Mouse (Mus musculus) E14TG2a.4 (cell line): ENCODE data around the gene Ripply3.

Experiments
- H3K27me3 ChIP-seq: 2 replicates; pipeline ENCODE4 v1.6.1; 2014; ENCODE audit warnings: low read length, control low read depth; ENCODE audit not compliant: insufficient read depth
- H3K36me3 ChIP-seq: 2 replicates; pipeline ENCODE4 v1.6.1; 2014; ENCODE audit warnings: low read length, control low read depth; ENCODE audit not compliant: insufficient read depth
- H3K4me1 ChIP-seq: replicated peaks from 2 replicates; pipeline ENCODE4 v1.6.1; 2014; ENCODE audit warnings: low read depth, low read length, control low read depth
- H3K4me3 ChIP-seq: replicated peaks from 2 replicates; pipeline ENCODE4 v1.5.1; 2014; ENCODE audit warnings: mild to moderate bottlenecking, low read length
- H3K9me3 ChIP-seq: 2 replicates; pipeline ENCODE4 v1.6.1; 2014; ENCODE audit warnings: low read length, control low read depth
- CTCF ChIP-seq: conservative IDR thresholded peaks from 2 replicates; pipeline ENCODE4 v1.5.1; 2014; ENCODE audit warnings: low read length
- NANOG ChIP-seq: IDR thresholded peaks from 2 replicates; pipeline ENCODE4 v1.6.1; 2014; ENCODE audit warnings: borderline replicate concordance, low read length, mixed read lengths
- POU5F1 ChIP-seq: IDR thresholded peaks from 2 replicates; pipeline ENCODE4 v1.6.1; 2014; ENCODE audit warnings: low read length, borderline replicate concordance

The Ripply3 gene

GRCm38 (mm10) chr16:94311416-94311815 lies 16.8 kb upstream of the Ripply3 start:
- H3K9me3 ChIP-seq, result no peaks in the 10 kb centered on the region
- H3K27me3 ChIP-seq, result no peaks in the 10 kb centered on the region
- no peak overlapping the region for H3K4me3 ChIP-seq
- peaks cover 27% of the 10 kb centered on the region for H3K4me1 ChIP-seq
- TF ChIP-seq CTCF (no peak), POU5F1 (no peak), NANOG (no peak)
- no peaks in the 10 kb centered on the region for H3K36me3 ChIP-seq

- Histone ChIP-seq H3K9me3 (no peaks in the 10 kb centered on the region), H3K4me3 (peak overlapping the region; percentile 89; the same call in 1 of the 2 replicates), H3K27me3 (peaks cover 4% of the 10 kb centered on the region; the same call in 1 of the 2 replicates), H3K36me3 (no peaks in the 10 kb centered on the region), H3K4me1 (peaks cover 31% of the 10 kb centered on the region)
- TF ChIP-seq CTCF (no peak), NANOG (no peak), POU5F1 (no peak)
Measured at GRCm38 (mm10) chr16:94311931-94312330, 16.3 kb upstream of the Ripply3 start.

GRCm38 (mm10) chr16:94312663-94313228 lies 15.5 kb upstream of the Ripply3 start:
- H3K27me3 ChIP-seq, result peaks cover 4% of the 10 kb centered on the region
- no peaks in the 10 kb centered on the region for H3K36me3 ChIP-seq
- peaks cover 31% of the 10 kb centered on the region for H3K4me1 ChIP-seq
- H3K9me3 ChIP-seq, result no peaks in the 10 kb centered on the region
- peak overlapping the region; percentile 89 for H3K4me3 ChIP-seq
- TF ChIP-seq NANOG (no peak), CTCF (no peak; the same call in 1 of the 2 replicates)

- Histone ChIP-seq H3K4me1 (peaks cover 31% of the 10 kb centered on the region), H3K27me3 (peaks cover 4% of the 10 kb centered on the region), H3K9me3 (no peaks in the 10 kb centered on the region), H3K4me3 (peak within 1 kb of the TSS; percentile 89), H3K36me3 (no peaks in the 10 kb centered on the region)
- TF ChIP-seq NANOG, result no peak
- TF ChIP-seq CTCF, result no peak
- TF ChIP-seq POU5F1, result no peak
Measured at GRCm38 (mm10) chr16:94313229-94314030, 14.8 kb upstream of the Ripply3 start, which contains the start of gene Hlcs. TSS of gene Hlcs (minus strand) at chr16:94313571.

- Histone ChIP-seq H3K36me3 (no peaks in the 10 kb centered on the region), H3K4me3 (no peak overlapping the region), H3K9me3 (no peaks in the 10 kb centered on the region), H3K4me1 (peaks cover 31% of the 10 kb centered on the region), H3K27me3 (peaks cover 4% of the 10 kb centered on the region)
- TF ChIP-seq CTCF (no peak), POU5F1 (no peak), NANOG (no peak)
Measured at GRCm38 (mm10) chr16:94314626-94315025, 13.6 kb upstream of the Ripply3 start.

- Histone ChIP-seq H3K36me3 (no peaks in the 10 kb centered on the region), H3K27me3 (peaks cover 4% of the 10 kb centered on the region), H3K4me1 (peaks cover 31% of the 10 kb centered on the region), H3K9me3 (no peaks in the 10 kb centered on the region), H3K4me3 (no peak overlapping the region)
- TF ChIP-seq NANOG (no peak), POU5F1 (no peak), CTCF (no peak)
Measured at GRCm38 (mm10) chr16:94315215-94315614, 13.0 kb upstream of the Ripply3 start.

- TF ChIP-seq POU5F1 (no peak), NANOG (no peak), CTCF (no peak)
- H3K36me3 ChIP-seq, result no peaks in the 10 kb centered on the region
- H3K9me3 ChIP-seq, result no peaks in the 10 kb centered on the region
- H3K4me1 ChIP-seq, result peaks cover 15% of the 10 kb centered on the region
- no peak overlapping the region for H3K4me3 ChIP-seq
- peaks cover 4% of the 10 kb centered on the region for H3K27me3 ChIP-seq
Measured at GRCm38 (mm10) chr16:94317752-94318151, 10.5 kb upstream of the Ripply3 start.

- Histone ChIP-seq H3K4me1 (peaks cover 17% of the 10 kb centered on the region), H3K9me3 (no peaks in the 10 kb centered on the region), H3K36me3 (no peaks in the 10 kb centered on the region), H3K27me3 (peaks cover 7% of the 10 kb centered on the region), H3K4me3 (no peak overlapping the region)
- TF ChIP-seq CTCF (no peak), NANOG (no peak), POU5F1 (no peak)
Measured at GRCm38 (mm10) chr16:94320223-94320622, 8.0 kb upstream of the Ripply3 start.

- TF ChIP-seq NANOG (peak; percentile 13; the same call in 1 of the 2 replicates), POU5F1 (no peak)
- H3K27me3 ChIP-seq, result peaks cover 36% of the 10 kb centered on the region
- H3K36me3 ChIP-seq, result no peaks in the 10 kb centered on the region
- peaks cover 21% of the 10 kb centered on the region for H3K4me1 ChIP-seq
- H3K4me3 ChIP-seq, result no peak overlapping the region
- H3K9me3 ChIP-seq, result no peaks in the 10 kb centered on the region
Measured at GRCm38 (mm10) chr16:94323681-94324080, 4.5 kb upstream of the Ripply3 start.
